ENCODE assay signal across 23 mouse cellular contexts in the genomic region with DNA sequence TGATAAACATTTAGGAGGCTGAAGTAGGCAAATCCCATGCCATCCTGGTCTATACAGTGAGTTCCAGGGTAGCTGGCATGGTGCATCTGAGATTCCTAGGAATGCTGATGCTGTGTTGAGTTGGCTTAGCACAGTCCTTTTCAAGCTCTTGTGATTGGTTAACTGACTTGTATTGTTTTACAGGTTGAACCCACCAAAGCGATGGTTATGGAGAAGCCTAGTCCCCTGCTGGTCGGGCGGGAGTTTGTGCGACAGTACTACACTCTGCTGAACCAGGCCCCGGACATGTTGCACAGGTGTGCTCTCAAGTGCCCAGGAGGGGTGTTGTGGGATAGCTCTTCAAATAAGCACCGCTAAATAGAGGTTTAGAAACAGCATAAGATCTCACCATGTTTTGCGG. TPM values are rescaled to one million over a fixed set of nuclear protein-coding genes. Genes with fewer than 3 reads are reported as not detected.
DNase-seq lines count a peak whose midpoint lies in the region; ATAC-seq and TF ChIP-seq lines count a peak whose summit lies in the region.
"Had no signal": no experiment of that assay in that cellular context is flagged by ENCODE, and none has a peak within 500 bp of the region (broad histone marks: within the 10 kb centered on the region; RNA-seq: fewer than 3 reads in every experiment).

No protein-coding gene starts in this region.

- no peak for TF ChIP-seq EP300 in CH12.LX (IDR thresholded peaks at IDR 0.05; ENCODE audit: low read length)

- DNase-seq in embryonic facial prominence, embryonic 11.5 days (ENCODE audit: low spot score), result no peak
- no peak for DNase-seq in embryonic facial prominence, embryonic 10.5 days (ENCODE audit: low spot score)
- DNase-seq in CH12.LX (ENCODE audit: extremely low read depth), result no peak
- DNase-seq in ES-CJ7 (ENCODE audit: low read depth, low spot score), result peak; percentile 60
- DNase-seq in ZHBTc4 (ENCODE audit: low read depth, low spot score), result peak; percentile 62
- no peak for DNase-seq in frontal cortex, postnatal 14 days (ENCODE audit: low spot score in 2 of 2)
- DNase-seq in spleen, adult 12 weeks (ENCODE audit: low spot score), result no peak
- DNase-seq in frontal cortex, postnatal 36 days (ENCODE audit: low spot score in 2 of 2), result no peak
- DNase-seq: adrenal gland, adult 2 months; adrenal gland, postnatal 10 days; adrenal gland, postnatal 25 days; B cell, adult 2 months; cerebellum, adult 11 months; cerebellum, adult 18-20 months; cerebellum, adult 8-10 months; cerebellum, adult 9-11 months; cerebellum, postnatal 14 days; cerebellum, postnatal 36 days; embryo, embryonic 11 days; forebrain, postnatal 0 days had no signal

- 0 out of 2 replicates have a peak, but pooled peaks have one; percentile 24 for ATAC-seq in embryonic facial prominence, embryonic 11.5 days (replicated peaks; ENCODE audit: insufficient number of reproducible peaks, low FRiP score, low TSS enrichment, low read depth)
- ATAC-seq: CD4-positive, CD25-positive, alpha-beta regulatory T cell, adult 4 months; forebrain, embryonic 13.5 days; forebrain, embryonic 15.5 days; forebrain, postnatal 0 days had no signal

- H3K27me3 ChIP-seq in embryonic facial prominence, embryonic 11.5 days (ENCODE audit: control insufficient read depth, insufficient read depth, low read length), result no peaks in the 10 kb centered on the region
- H3K27me3 ChIP-seq in embryonic facial prominence, embryonic 10.5 days (replicated peaks; ENCODE audit: low read depth, poor library complexity, severe bottlenecking), result no peaks in the 10 kb centered on the region
- H3K27me3 ChIP-seq in CH12.LX (replicated peaks), result no peaks in the 10 kb centered on the region
- H3K27me3 ChIP-seq: forebrain, embryonic 13.5 days; forebrain, embryonic 15.5 days had no signal

- in situ Hi-C loops in CH12.LX (cut with MboI; ENCODE audit: low pct_ligation_motif_present, low pct_unique_long_range_greater_than_20kb, low sequenced_read_pairs), result no loop called here

- no peaks in the 10 kb centered on the region for H3K9me3 ChIP-seq in embryonic facial prominence, embryonic 11.5 days (replicated peaks; ENCODE audit: control insufficient read depth, low read length)
- H3K9me3 ChIP-seq in embryonic facial prominence, embryonic 10.5 days, result no peaks in the 10 kb centered on the region
- H3K9me3 ChIP-seq in CH12.LX (replicated peaks; ENCODE audit: low read length), result no peaks in the 10 kb centered on the region
- H3K9me3 ChIP-seq: forebrain, embryonic 13.5 days; forebrain, embryonic 15.5 days had no signal

- dilution Hi-C loops in CH12.LX (cut with MboI; ENCODE audit: extremely low pct_ligation_motif_present, extremely low pct_unique_long_range_greater_than_20kb, low sequenced_read_pairs), result no loop called here

- TF ChIP-seq POLR2A in CH12.LX (IDR thresholded peaks at IDR 0.05; ENCODE audit: low read depth, low read length), result peak; percentile 16; the same call in 1 of the 2 replicates

- no peak overlapping the region for H3K4me2 ChIP-seq in embryonic facial prominence, embryonic 11.5 days (ENCODE audit: low read depth, low read length)
- no peak overlapping the region for H3K4me2 ChIP-seq in CH12.LX (ENCODE audit: insufficient read depth, low read depth, poor library complexity, severe bottlenecking)
- H3K4me2 ChIP-seq: forebrain, embryonic 13.5 days; forebrain, embryonic 15.5 days had no signal

- no peaks in the 10 kb centered on the region for H3K4me1 ChIP-seq in embryonic facial prominence, embryonic 11.5 days (ENCODE audit: control insufficient read depth, insufficient read depth, low read length)
- H3K4me1 ChIP-seq in embryonic facial prominence, embryonic 10.5 days, result no peaks in the 10 kb centered on the region
- H3K4me1 ChIP-seq in CH12.LX (ENCODE audit: control insufficient read depth in 1 of 2, insufficient read depth in 2 of 2), result peaks cover 8 to 44% of the 10 kb centered on the region in 2 experiments; a peak in 3 of 4 replicates
- H3K4me1 ChIP-seq: forebrain, embryonic 13.5 days; forebrain, embryonic 15.5 days had no signal

- no peak for TF ChIP-seq CTCF in CH12.LX (conservative IDR thresholded peaks at IDR 0.05 in 1 of 2, IDR thresholded peaks at IDR 0.05 in 1 of 2; ENCODE audit: low read depth in 2 of 2, low read length in 2 of 2)

- H3K79me2 ChIP-seq in CH12.LX (replicated peaks; ENCODE audit: control insufficient read depth, extremely low read depth, insufficient read depth, poor library complexity, severe bottlenecking), result peaks cover 96% of the 10 kb centered on the region

- TF ChIP-seq RAD21 in CH12.LX (IDR thresholded peaks at IDR 0.05; ENCODE audit: low read depth, low read length), result no peak

- peaks cover 16% of the 10 kb centered on the region for H3K36me3 ChIP-seq in embryonic facial prominence, embryonic 11.5 days (replicated peaks; ENCODE audit: control insufficient read depth, insufficient read depth, low read depth, low read length)
- H3K36me3 ChIP-seq in embryonic facial prominence, embryonic 10.5 days (replicated peaks), result peaks cover 97% of the 10 kb centered on the region
- H3K36me3 ChIP-seq in CH12.LX (replicated peaks in 1 of 2; ENCODE audit: control insufficient read depth in 1 of 2, insufficient read depth in 1 of 2, low read length in 1 of 2), result peaks cover 68 to 93% of the 10 kb centered on the region in 2 experiments

- H3K27ac ChIP-seq in embryonic facial prominence, embryonic 11.5 days (replicated peaks; ENCODE audit: low read depth, low read length), result no peak overlapping the region
- H3K27ac ChIP-seq in embryonic facial prominence, embryonic 10.5 days (replicated peaks), result no peak overlapping the region
- H3K27ac ChIP-seq in CH12.LX (ENCODE audit: insufficient read depth, low read depth), result no peak overlapping the region
- H3K27ac ChIP-seq: forebrain, embryonic 13.5 days; forebrain, embryonic 15.5 days had no signal

- 95% methylated on average over 7 of the region's 7 CpGs for WGBS in embryonic facial prominence, embryonic 11.5 days
- WGBS in embryonic facial prominence, embryonic 10.5 days, result 97% methylated on average over 7 of the region's 7 CpGs

- H3K9ac ChIP-seq in embryonic facial prominence, embryonic 11.5 days (replicated peaks; ENCODE audit: low read length), result no peak overlapping the region
- no peak overlapping the region for H3K9ac ChIP-seq in CH12.LX (ENCODE audit: insufficient read depth, low read depth)
- H3K9ac ChIP-seq: forebrain, embryonic 13.5 days; forebrain, embryonic 15.5 days; forebrain, postnatal 0 days had no signal

- H3K4me3 ChIP-seq in embryonic facial prominence, embryonic 11.5 days (ENCODE audit: low read depth, low read length), result no peak overlapping the region
- no peak overlapping the region for H3K4me3 ChIP-seq in embryonic facial prominence, embryonic 10.5 days
- H3K4me3 ChIP-seq in CH12.LX (replicated peaks in 1 of 3; ENCODE audit: low read depth in 2 of 3, low read length in 2 of 3, poor library complexity in 1 of 3), result no peak overlapping the region
- H3K4me3 ChIP-seq: forebrain, embryonic 13.5 days; forebrain, embryonic 15.5 days had no signal

TF ChIP-seq in CH12.LX, 34 proteins besides CTCF, POLR2A, EP300 and RAD21:
- TF ChIP-seq NRF1 (IDR thresholded peaks at IDR 0.05; ENCODE audit: low read depth, low read length) (no peak), HCFC1 (IDR thresholded peaks at IDR 0.05; ENCODE audit: low read depth, low read length) (no peak), USF2 (conservative IDR thresholded peaks at IDR 0.05; ENCODE audit: low read depth, low read length) (no peak), KAT2A (IDR thresholded peaks at IDR 0.05; ENCODE audit: insufficient replicate concordance, low read length) (no peak)

RNA-seq across cellular contexts. Expression of a gene that starts 16.0 kb away (rescaled TPM):
- polyA plus RNA-seq in embryonic facial prominence, embryonic 11.5 days (2014; fragmentation: Nextera tagmentation; extraction: Ambion mirVana), result 261 and 263 TPM in 2 replicates
- 282 and 290 TPM in 2 replicates for polyA plus RNA-seq in embryonic facial prominence, embryonic 10.5 days (2016; fragmentation: Nextera tagmentation; extraction: Ambion mirVana)
- total RNA-seq in CH12.LX (2012; rRNA removed), result 145 and 182 TPM in 2 replicates
- 183 and 188 TPM in 2 replicates for total RNA-seq in CH12.LX (2014; rRNA removed)
- 202 and 233 TPM in 2 replicates for polyA plus RNA-seq in CH12.LX (2012; ENCODE audit: insufficient read length, low read depth)

RNA-seq across cellular contexts. Expression of a gene that starts 24.4 kb away (rescaled TPM):
- 243 and 262 TPM in 2 replicates for polyA plus RNA-seq in embryonic facial prominence, embryonic 11.5 days (2014; fragmentation: Nextera tagmentation; extraction: Ambion mirVana)
- 266 and 285 TPM in 2 replicates for polyA plus RNA-seq in embryonic facial prominence, embryonic 10.5 days (2016; fragmentation: Nextera tagmentation; extraction: Ambion mirVana)
- total RNA-seq in CH12.LX (2012; rRNA removed) (445 and 523 TPM in 2 replicates), CH12.LX (2014; rRNA removed) (382 and 398 TPM in 2 replicates)
- 242 and 264 TPM in 2 replicates for polyA plus RNA-seq in CH12.LX (2012; ENCODE audit: insufficient read length, low read depth)

Comparison
In these comparisons a context has a peak if more than half of its experiments do, and no peak if none do; other contexts are left out.
1. DNase-seq: peak in ES-CJ7 (single experiment) and ZHBTc4 (single experiment); none in embryonic facial prominence, embryonic 11.5 days (single experiment), embryonic facial prominence, embryonic 10.5 days (single experiment), CH12.LX (single experiment), frontal cortex, postnatal 14 days (0 of 2), spleen, adult 12 weeks (single experiment) and frontal cortex, postnatal 36 days (0 of 2).